Mouse (Mus musculus): ENCODE measurements at regions not wholly inside any gene's neighbourhood (a gene's known extent, or its start where the extent isn't known, plus 50 kb on each side); places are given as distances from the start of the nearest gene placed in this dataset.

DNA sequence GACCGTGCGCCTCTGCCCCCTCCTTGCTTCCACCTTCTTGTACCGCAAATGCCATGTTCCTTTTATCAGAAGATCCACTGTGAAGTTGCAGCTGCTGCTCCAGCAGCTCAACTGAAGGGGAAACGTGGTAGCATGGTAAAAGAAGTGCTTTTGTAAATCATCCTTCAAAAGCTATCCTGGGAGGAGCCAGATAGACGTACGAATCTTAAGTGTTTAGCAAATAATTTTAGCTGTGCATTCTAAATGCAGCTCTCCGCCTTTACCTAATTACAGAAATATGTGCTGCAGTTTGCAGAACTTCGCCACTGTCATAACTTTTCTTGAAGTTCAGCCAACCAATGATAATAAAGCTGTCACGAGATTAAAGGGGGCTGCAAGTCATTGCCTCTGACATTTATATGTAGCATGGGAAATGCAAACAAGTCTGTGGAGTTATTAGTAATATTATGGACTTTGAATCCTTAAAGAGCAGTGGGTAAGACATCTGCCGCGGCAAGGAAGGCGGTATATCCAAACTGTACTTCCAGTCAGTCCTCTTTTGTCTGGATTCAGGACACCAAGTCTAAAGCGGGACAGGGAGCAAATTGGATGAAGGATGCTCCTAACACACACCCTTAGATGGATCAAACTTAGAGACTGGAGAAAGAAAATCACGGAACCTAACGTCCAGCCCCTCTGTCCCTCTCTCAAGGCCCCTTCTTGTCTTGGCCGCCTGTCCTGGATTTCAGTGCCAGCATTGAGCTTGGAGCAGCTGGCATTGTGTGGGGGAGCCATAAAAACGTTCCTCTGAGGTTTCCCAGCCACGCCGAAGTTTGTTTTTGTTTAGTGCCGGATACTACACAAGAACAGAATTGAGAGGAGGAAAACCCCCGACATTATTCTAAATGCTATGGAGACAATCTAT, 320.7 kb downstream of the Epha7 start:
- no peak for DNase-seq (ENCODE audit: low spot score in 2 of 2)

DNA sequence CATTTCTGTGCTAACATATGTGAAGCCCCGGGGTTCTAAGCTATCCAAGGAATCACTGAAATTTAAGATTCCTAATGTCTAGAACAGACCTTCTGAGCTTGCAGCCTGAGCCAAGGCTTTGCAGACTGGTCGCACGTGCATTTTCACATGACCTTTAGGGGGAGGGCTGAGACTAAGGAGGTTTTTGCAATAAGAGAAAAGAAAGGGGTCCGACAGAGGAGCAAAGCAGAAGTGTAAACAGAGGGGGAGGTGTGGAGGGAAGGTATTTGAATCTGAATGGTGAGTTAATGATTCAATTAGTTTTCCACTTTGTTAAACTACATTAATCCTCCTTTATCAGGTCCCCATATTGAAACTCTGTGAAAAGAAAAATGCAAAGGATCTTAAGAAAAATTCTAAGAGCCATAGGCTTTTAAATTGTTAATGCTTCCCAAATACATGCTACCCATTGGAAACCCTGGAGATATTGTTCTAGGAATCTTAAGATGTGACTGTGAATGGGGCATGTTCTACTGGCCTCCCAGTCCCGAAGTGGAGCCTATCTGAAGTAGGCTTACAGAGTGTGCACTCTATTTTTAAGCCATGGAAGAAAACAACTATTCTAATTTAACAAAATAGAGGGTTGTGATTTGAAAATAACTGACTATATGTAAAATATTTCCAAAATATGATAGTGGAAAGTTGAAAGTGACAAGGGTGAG, 322.9 kb downstream of the Epha7 start:
- no peak for DNase-seq (ENCODE audit: low spot score in 2 of 2)

DNA sequence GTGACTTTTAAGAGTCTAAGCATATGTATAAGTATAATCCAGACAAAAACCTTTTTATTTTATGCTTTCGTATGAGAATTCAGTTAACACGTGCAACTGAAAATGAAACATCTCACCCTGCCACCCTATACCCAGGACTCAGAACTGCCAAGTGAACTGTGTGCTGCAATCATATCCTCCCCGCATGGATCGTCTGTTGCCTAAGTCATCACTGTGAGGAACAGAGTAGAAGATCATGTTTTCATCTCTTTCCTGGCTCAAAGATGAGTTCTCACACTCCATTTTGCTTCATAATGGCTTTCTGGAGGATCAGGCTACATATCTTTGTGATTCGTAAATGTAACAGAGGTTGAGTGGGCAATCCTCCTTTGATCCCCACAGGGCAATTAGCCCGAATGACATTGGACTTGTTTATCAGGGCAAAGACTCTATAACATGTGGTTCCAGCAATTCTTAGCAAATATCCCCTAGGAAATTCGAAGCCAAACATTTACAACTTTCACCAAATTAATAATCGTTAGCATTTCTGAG, 325.9 kb downstream of the Epha7 start:
- DNase-seq (ENCODE audit: low spot score in 2 of 2), result no peak

DNA sequence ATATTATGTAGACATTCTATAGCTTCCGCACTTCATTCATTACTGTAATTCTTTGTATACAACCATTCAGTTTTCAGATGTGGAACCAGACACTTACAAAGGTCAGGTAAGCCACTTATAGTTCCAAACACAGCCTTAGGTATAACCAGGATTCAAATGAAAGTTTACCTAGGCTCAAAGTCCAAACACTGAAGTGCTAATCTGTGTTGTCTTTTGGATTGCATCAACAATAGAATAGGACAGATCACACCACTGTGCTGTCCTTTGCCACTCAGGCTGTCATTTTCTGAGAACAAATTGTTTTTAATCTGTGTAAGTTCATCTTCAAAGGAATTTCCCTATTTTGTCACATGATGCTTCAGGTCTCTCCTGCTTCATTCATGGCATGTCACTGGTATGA, 330.5 kb downstream of the Epha7 start:
- no peak for DNase-seq (ENCODE audit: low spot score in 2 of 2)

DNA sequence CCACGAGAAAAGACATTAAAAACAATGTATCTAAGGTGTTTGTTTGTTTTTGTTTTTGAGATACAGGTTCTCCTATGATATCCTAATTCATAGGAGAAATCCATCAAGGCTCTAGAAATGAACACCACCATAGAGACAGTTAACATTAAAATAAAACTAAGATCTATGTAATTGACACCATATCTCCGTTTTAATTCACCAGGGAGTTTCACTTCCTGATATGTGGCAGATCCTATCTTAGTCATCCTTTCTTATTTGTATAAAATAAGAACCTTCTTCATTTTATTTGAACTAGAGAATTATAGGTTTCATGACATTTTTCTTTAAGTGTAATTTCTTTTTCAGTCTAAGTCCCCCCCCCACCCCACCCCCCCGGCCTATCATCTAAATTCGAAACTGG, 332.3 kb downstream of the Epha7 start:
- no peak for DNase-seq (ENCODE audit: low spot score in 2 of 2)

DNA sequence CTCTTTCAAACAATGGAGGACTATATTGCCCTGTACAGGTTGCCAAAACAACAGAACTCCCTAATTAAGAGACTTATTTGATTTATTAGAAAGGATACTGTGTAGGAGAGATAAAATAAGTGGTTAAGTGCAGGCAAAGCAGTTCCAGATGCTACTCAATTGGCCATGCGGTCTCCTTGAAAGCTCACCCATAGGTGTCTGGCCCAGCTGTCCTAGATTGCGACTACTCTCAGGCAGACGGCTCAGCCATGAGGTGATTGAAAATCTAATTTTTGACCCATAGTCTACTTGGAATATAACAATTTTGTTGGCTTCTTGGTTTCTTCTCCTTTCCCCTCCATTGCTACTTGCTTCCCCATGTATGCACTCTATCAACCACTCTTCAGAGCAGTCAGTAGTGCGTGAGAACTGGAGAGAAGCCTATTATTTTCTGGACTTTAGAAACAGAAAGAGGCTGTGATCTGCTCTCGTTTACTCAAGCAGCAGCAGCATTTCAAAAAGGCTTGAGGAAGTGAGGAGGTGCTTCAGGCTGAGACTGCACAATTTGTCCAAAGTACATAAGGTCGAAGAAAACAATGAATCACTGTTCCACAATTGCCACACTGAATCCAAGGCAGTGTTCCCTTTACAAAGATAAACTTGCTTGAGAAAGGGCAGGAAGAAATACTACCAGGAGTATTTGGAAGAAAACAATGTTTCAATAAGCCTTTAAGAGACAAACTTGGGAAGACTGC, 339.4 kb downstream of the Epha7 start:
- DNase-seq (ENCODE audit: low spot score in 2 of 2), result no peak

DNA sequence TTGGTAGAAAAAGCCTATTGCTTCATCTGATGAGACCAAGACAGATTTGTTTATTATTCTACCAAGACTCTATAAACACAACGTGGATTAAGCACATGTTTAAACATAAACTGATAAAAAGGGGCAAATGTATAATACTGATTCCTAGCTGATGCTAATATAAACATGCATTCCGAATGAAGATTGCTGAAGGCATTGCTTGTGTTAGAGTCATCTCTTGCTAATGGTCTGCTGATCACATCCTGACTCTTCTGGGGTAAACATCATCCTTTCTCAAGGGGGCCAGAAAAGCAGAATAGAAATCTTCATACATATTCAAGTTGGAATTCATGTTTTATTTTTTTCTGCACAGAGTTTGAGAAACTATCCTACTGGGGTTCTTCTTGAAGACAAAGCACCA, 369.6 kb downstream of the Epha7 start:
- no peak for DNase-seq (ENCODE audit: low spot score in 2 of 2)

DNA sequence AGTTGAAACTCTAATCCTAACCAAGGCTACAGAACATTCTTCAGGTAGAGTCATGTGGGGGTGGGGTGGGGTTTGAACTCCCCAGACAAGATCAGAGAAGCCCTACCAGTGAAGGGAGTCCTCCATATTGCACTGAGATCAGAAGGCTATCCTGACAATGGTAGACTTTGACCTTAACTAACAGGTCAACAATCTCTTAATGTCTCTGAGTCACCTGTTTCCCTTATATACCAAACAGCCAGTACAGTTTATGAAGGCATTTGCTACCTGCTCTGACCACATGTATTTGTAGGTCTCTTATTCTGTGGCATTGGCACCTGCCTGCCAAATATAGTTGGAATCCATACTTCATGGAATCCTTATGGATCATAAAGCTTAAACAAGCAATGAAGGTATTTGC, 370.5 kb downstream of the Epha7 start:
- no peak for DNase-seq (ENCODE audit: low spot score in 2 of 2)

DNA sequence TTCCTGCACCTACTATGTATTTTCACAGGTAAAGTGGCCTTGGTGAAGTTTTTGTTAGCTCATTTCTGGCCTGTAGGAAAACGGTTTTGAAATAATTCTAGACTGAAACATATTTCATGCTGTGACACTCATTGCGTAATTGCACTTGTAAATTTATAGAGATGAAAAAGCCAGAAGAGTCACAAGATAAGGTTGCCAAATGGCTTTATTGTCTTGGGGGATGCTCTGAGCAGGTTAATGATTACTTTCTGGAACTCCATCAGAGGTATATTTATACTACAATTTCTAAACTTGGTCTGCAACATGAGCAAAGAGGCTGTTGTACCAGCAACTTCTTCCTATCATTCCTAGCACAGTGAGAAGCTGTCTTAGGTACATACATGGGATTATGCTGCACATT, 370.9 kb downstream of the Epha7 start:
- no peak for DNase-seq (ENCODE audit: low spot score in 2 of 2)

DNA sequence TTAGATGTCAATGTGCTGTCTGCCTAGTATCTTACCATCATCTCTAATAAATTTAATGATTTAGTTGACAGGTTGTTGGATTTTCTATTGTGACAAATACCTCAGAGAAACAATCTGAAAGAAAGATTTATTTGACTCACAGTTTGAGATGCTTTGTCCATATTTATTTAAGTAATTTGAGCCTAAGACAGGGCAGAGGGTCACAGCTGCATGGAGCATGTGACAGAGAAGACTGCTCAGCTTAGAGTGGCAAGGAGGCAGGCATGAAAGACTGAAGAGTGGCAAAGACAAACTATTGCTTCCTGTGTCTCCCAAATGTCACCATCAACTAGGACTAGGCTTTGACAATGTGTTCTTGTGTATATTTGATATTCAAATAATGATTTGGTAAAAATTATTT, 388.0 kb downstream of the Epha7 start:
- DNase-seq (ENCODE audit: low spot score in 2 of 2), result no peak

Measured in frontal cortex, postnatal 10 days (tissue).